Mouse (Mus musculus): ENCODE results near the gene Ambra1.

- TF ChIP-seq POLR2A (IDR thresholded peaks at IDR 0.05; ENCODE audit: borderline replicate concordance, low read depth, low read length) (no peak), CTCF (IDR thresholded peaks at IDR 0.05; ENCODE audit: low read depth, low read length) (no peak)
These were observed 236.4 kb downstream of the Ambra1 start for GRCm38 (mm10) chr2:91966367-91966766.
